Mouse (Mus musculus) v-Abl transformed pro-B cells (cell line): ENCODE measurements around the gene Tfdp1.
"Not testable (repeated sequence)": the region's sequence is repeated elsewhere in the genome, so short reads cannot be mapped to it uniquely, and the experiment has no call there.

Experiments
- in situ Hi-C, 2 experiments: fragments of 400-800 bp; cut with MboI; formaldehyde crosslinking; loops; one replicate each; pipeline ENCODE4 v1.15.1; 2025; ENCODE audit not compliant: unreplicated experiment in 2 of 2

The Tfdp1 gene

GRCm38 (mm10) chr8:13338255-13338860 is at the start of gene Tfdp1:
Gene Tfdp1 (plus strand): TSS chr8:13338751.
- in situ Hi-C loops, result no loop called here

GRCm38 (mm10) chr8:13292364-13292763 is 46.2 kb upstream of the Tfdp1 start:
- in situ Hi-C loops, result loop anchor here (5.0 to 10.0 kb wide), 2 partner anchors 315 to 398 kb away; no protein-coding TSS in a partner anchor

DNA sequence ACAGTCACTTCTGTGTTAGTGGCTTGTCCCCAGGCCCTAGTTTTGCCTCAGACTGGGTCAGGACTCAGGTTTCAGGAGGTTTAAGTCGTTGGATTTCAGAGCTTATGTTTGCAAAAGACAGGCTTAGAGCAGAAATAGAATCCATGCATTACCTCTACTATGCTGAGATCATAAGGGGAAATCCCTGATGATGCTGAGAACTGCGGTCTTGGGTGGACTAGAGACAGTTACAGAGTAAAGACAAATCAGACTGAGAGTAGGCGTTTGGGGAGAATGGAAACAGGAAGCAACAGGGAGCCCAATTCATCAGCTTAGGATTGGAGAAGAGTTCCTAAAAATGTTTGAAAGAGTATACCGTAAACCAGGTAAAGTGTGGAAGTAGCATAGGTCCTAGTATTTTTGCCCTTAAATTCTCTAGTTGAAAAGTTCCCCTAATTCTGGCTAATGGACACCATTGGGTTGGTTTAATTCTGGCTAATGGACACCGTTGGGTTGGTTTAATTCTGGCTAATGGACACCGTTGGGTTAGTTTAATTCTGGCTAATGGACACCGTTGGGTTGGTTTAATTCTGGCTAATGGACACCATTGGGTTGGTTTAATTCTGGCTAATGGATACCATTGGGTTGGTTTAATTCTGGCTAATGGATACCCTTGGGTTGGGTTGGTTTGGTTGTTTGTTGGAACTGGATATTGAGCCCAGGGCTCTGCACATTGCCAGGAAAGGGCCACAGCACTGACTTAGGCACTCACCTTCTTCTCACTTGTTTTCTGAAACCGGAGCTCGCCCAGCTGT is 44.7 kb upstream of the Tfdp1 start:
- in situ Hi-C loops, result loop anchor here (5.0 to 10.0 kb wide), 2 partner anchors 317 to 399 kb away; no protein-coding TSS in a partner anchor

DNA sequence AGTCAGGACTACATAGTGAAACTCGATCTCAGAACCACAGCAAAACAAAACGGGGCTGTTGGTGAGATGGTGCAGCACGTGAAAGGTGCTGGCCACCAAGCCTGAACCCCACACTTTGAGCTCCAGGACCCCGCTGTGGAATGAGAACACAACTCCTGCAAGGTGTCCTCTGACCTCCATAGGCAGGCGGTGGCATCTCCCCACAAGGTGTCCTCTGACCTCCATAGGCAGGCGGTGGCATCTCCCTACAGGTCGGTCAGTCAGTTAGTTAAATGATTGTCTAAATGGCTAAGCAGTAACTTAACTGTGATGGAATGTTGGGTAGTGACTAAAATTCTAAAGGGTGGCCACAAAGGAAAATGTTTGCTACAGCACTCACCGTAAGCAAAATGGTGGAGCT is 39.0 kb upstream of the Tfdp1 start:
- in situ Hi-C loops, result loop anchor here in 1 of 2 experiments (10.0 kb wide), 1 partner anchor 405 kb away; no protein-coding TSS in a partner anchor

- in situ Hi-C loops, result no loop called here
These were observed 37.5 kb upstream of the Tfdp1 start for GRCm38 (mm10) chr8:13301036-13301435.

GRCm38 (mm10) chr8:13305459-13305858 is 33.1 kb upstream of the Tfdp1 start:
- in situ Hi-C loops, result no loop called here

DNA sequence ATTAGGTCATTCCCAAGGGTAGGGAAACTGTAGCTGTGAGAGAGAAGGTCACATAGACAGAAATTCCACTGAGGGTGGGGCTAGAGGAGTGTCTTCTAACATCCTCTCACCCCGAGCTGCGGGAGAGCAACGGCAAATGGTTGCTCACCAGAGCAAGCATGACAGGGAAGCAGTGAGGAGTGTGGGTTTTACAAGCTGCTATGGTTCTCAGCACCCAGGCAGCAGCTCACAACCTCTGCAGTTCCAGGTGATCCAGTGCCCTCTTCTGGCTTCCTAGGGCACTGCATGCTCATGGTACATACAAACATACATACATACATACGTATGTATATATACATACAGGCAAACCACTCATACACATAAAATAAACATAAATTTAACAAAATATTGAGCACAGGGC is 32.7 kb upstream of the Tfdp1 start:
- in situ Hi-C loops, result no loop called here

DNA sequence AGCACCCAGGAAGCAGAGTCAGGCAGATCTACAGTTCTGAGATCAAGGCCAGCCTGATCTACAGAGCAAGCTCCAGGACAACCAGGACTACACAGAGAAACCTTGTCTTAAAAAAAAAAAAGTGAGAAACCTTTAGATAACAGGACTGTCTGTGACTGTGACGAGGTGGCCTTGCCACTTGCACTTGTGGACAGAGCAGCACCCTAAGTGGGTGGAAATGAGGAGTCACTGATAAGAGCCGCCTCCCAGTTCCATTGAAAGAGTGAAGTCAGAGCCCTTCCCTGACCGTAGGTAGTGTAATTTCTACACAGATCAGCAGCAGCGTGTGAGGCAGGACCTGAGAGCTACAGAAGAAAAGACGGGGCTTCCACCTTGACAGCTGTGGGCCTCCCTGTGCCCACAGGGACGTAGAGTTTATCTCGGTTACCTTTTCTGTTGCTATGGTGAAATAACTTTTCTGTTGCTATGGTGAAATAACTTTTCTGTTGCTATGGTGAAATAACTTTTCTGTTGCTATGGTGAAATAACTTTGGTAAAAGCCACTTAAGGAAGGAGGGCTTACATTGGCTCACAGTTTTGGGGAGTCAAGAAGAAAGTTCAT is 32.1 kb upstream of the Tfdp1 start:
- in situ Hi-C loops, result no loop called here

GRCm38 (mm10) chr8:13306916-13307315 is 31.6 kb upstream of the Tfdp1 start:
- in situ Hi-C loops, result no loop called here

- in situ Hi-C loops, result no loop called here
These were observed 23.6 kb upstream of the Tfdp1 start for GRCm38 (mm10) chr8:13314922-13315321.

- in situ Hi-C loops, result no loop called here
These were observed 21.9 kb upstream of the Tfdp1 start for GRCm38 (mm10) chr8:13316671-13317070.

DNA sequence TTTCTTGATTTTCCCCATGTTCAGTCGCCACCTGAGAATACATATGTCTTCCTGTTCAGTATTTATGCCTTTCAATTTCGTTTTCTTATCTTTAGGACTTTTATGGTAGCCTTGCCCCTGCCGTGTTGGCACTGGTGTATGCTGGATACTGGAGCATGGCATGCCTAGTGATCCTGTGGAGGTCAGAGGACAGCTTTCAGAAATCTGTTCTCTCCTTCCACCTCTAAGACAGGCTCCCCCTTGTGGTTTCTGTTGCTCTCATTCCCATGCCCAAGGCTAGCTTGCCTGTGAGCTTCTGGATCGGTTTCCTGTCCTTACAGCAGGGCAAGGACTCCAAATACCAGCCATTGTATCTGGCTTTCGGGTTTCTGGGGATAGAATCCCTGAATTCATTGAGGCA is 12.0 kb upstream of the Tfdp1 start:
- in situ Hi-C loops, result no loop called here

DNA sequence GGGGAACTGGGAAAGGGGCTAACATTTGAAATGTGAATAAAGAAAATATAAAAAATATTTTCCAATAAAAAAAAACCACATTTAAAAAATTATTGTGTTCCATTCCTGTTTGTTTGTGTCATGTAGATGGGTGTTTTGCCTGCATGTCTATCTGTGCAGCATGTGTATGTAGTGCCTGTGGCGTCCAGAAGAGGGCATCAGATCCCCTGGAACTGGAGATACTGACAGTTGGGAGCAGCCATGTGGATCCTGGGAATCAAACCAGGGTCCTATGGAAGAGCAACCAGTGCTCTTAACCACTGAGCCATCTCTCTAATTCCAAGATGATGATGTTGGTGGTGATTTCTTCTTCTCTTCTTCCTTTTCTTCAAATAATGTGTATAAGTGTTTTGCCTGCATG is 3.9 kb upstream of the Tfdp1 start:
- in situ Hi-C loops, result no loop called here

DNA sequence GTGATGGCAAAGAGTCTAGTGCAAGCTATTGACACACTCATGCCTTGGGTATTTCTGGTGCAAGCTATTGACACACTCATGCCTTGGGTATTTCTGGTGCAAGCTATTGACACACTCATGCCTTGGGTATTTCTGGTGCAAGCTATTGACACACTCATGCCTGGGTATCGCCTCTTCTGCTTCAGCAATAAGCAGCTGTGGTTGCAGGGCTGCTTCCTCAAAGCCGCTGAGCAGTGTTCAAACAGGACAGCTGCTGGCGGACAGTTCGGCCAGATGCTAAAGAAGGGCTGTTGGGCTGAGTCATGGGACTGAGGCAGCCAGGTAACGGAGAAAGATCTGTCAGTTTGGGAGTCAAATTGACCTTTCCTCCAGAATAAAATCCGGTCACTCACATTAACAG is 1.3 kb upstream of the Tfdp1 start:
- in situ Hi-C loops, result not testable (repeated sequence)

DNA sequence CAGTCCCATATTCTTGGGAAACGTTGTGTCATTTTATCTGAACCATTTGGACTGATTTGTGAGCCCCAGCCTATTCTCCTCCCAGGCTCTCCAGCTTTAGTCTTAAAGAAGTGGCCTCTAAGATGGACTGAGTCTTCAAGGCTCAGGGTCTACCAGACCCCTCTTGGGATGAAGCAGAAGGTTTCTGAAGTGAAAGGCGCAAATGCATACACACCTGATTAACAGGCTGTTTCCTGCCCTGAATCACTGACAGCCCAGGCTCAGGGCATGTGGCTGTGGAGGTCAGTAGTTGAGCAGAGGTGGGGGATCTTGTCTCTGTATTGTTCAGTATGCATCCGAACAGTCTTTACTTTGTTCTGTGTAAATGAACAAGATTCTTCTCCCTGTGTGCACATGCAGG is 873 bp upstream of the Tfdp1 start:
- in situ Hi-C loops, result no loop called here

DNA sequence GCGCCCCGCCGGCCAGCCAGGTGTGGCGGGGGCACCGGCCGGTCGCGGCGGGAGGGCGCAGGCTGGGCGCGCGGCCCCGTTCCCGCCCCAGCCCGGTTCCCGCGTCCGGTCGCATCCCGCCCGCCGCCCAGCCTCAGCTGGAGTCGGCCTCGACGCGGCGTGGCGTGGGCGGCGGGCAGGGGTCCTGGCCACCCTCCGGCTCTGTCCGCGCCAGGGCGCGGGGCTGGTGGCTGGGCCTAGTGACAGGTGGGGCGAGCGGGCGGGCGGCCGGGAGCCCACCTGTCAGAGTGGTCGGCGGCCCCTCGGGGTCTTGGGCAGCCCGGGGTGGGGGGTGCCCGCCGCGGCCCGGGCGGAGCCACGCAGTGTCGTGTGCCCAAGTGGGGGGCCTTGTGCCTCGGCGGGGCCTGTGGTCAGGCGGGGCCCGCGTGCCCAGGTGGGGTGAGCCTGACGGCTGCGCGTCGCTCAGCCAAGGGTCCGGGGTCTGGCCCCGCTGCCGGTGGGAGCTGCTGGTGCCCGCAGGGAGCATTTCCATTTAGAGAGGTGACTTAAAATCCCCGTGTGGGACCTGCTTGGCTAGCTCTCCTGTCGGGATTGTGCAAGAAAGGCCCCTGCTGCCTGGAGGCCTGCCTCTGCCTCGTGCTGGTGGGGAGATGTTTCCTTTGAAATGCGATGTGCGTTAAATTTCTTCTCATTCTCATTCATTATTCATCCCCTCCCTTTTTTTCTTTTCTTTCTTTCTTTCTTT is 522 bp downstream of the Tfdp1 start:
- in situ Hi-C loops, result no loop called here

GRCm38 (mm10) chr8:13339646-13339990 is 1.1 kb downstream of the Tfdp1 start:
- in situ Hi-C loops, result no loop called here

DNA sequence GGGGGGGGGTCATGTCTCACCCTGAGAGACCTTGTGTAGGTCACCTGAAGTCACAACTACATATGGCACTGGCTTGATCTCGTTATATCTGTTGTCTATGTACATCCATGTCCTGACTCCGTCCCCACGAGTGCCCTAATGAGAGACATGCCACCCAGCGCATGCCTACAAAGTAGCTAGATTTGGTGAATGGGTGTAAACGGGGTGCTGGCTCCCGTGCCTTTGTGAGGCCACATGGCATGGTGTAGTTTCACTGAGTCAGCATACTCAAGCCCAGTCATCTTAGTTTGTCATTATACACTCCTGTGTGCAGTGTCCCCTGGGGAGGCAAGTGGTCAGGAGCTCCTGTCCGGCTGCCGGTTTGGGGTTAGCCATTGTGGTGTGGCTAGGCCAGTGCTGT is 2.1 kb downstream of the Tfdp1 start:
- in situ Hi-C loops, result no loop called here

DNA sequence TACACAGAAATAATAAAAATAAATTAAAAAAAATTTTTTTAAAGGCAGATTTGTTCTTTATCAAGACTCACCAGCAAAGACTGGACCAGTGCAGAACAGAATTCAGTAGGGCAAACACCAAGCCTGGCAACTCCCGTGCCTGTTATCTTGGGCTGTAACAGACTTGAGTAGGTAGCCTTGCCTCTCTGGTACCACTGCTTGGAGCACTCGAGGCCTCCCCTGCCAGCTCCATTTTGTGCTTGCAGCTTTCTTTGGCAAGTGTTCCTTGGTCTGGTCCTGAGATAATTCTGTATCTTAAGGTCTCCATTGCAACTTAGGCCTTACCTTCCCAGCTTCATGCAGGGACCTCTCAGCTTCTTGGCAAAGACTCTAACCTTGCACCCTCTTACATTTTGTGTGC is 3.8 kb downstream of the Tfdp1 start:
- in situ Hi-C loops, result no loop called here

DNA sequence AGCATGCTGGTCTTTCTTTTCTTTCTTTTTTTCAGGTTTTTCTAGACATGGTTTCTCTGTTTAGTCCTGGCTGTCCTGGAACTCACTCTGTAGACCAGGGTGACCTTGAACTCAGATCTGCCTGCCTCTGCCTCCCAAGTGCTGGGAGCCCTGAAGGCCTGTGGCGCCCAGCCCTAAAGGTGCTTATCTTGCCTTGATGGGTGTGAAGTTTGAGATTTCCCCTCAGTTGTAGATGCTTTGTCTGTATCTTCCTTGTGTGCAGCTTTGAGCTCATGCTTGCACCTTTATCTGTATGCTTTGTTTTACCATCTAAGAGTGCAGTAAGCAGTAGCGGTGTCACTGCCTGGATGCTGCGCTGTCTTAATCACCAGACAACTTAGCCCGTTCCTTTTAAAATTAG is 4.6 kb downstream of the Tfdp1 start:
- in situ Hi-C loops, result no loop called here

DNA sequence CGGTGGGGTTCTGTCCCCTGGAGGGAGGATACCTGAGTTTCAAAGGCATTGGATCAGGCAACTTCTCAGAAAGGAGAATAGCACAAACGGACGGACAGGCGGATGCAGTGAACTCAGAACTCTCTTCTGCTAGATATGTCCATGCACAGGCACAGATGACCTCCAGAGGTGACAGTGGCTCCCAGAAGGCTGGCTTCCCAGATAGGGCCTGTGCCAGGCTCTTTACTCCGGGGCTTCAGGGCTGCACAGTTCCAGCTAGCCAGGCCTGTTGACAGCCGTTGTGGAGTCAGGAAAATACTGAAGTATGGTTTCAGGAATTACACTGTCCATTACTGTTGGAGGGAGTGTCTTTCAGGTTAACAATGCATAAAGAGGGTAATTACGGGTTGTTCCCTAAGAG is 11.5 kb downstream of the Tfdp1 start:
- in situ Hi-C loops, result no loop called here
